Mouse (Mus musculus): ENCODE measurements around the gene Gm9008. TPM values are rescaled to one million over a fixed set of nuclear protein-coding genes. Genes with fewer than 3 reads are reported as not detected.

Gene Gm9008
- not detected for polyA plus RNA-seq (2017; shearing (Covaris generic))

DNA sequence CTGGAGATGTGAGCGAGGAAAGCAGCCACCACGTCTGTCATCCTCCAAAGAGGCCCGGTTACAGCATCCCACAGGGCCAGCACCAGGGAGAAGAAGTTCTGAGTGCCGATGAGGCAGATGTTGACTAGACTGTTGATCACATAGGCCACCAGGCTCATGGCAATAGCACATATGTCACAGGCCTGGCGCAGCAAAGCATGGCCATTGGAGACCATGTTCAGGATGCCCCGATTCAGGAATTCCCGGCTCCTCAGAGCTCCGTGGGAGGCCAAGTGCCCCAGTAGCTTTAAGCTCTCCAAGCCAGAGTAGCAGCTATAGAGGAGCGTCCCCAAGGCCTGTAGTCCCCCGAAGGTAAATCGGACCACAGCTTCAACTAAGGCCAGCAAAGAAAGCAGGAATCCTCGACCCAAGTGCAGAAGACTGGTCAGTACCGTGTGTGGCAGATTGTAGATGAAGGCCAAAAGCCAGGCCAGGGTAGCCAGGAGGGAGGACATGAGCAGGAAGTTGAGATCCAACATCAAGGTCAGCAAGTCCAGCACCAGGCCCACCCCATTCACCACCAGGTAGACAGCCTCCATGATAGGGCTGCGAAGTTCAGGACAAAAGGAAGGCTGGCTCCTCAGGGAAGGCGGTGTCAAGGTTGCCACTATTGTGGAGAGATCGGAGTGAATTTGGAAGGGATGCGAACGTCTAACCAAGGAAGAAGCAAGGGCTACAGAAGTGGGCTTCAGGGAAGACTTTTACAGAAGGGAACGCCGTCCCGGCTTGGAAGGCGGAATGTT is at the start of gene Gm9008:
Gm9008 (minus strand) TSS at position 731 of the 782 bp plus-strand sequence.

Measured in inflammation-experienced regulatory T-cells, adult 16 weeks (primary cell).